Mouse (Mus musculus) intestine, postnatal 0 days (tissue): ENCODE results near the gene Nom1. TPM values are rescaled to one million over a fixed set of nuclear protein-coding genes. Genes with fewer than 3 reads are reported as not detected.

ENCODE experiments used
- ATAC-seq: fragments of 200-750 bp; cut with Nextera tagmentation; 2 replicates; pipeline ENCODE4 v1.8.0; 2017; ENCODE audit warnings: mild to moderate bottlenecking, moderate TSS enrichment, moderate library complexity
- H3K27ac ChIP-seq: fragments of 300-500 bp; sonication (generic); 2 replicates; pipeline ENCODE4 v1.5.1; 2014; ENCODE audit warnings: mild to moderate bottlenecking, low read depth, low read length, moderate library complexity
- H3K27me3 ChIP-seq: fragments of 300-500 bp; sonication (generic); replicated peaks from 2 replicates; pipeline ENCODE4 v1.6.1; 2014; ENCODE audit warnings: low read length, mixed read lengths; ENCODE audit not compliant: control insufficient read depth, insufficient read depth
- H3K36me3 ChIP-seq: fragments of 300-500 bp; sonication (generic); 2 replicates; pipeline ENCODE4 v1.6.1; 2014; ENCODE audit warnings: mild to moderate bottlenecking, moderate library complexity; ENCODE audit not compliant: control insufficient read depth, insufficient read depth
- H3K4me1 ChIP-seq: fragments of 300-500 bp; sonication (generic); replicated peaks from 2 replicates; pipeline ENCODE4 v1.6.1; 2014; ENCODE audit warnings: antibody characterized with exemption, low read length, mixed read lengths; ENCODE audit not compliant: control insufficient read depth, insufficient read depth
- H3K4me2 ChIP-seq: fragments of 300-500 bp; sonication (generic); replicated peaks from 2 replicates; pipeline ENCODE4 v1.6.1; 2014; ENCODE audit warnings: low read depth, mild to moderate bottlenecking, moderate library complexity
- H3K4me3 ChIP-seq: fragments of 300-500 bp; sonication (generic); 2 replicates; pipeline ENCODE4 v1.5.1; 2014; ENCODE audit warnings: low read depth, low read length
- H3K9ac ChIP-seq: fragments of 300-500 bp; sonication (generic); 2 replicates; pipeline ENCODE4 v1.6.1; 2014; ENCODE audit warnings: mild to moderate bottlenecking, low read depth, low read length
- H3K9me3 ChIP-seq: fragments of 300-500 bp; sonication (generic); 2 replicates; pipeline ENCODE4 v1.6.1; 2016; ENCODE audit warnings: mixed run types; ENCODE audit not compliant: control insufficient read depth
- CTCF ChIP-seq: sonication (generic); IDR thresholded peaks from 2 replicates; pipeline ENCODE4 v1.5.1; 2016; ENCODE audit warnings: low read depth, mild to moderate bottlenecking, control low read depth, antibody characterized with exemption, moderate library complexity
- WGBS: fragments of 180-500 bp; shearing (Covaris S2); extraction: QIAGEN DNeasy Blood & Tissue Kit; methylation state at CpG from one replicate; pipeline ENCODE4 v1.1.7; 2014; 5-methylcytosine and 5-hydroxymethylcytosine counted together
- polyA plus RNA-seq: library from polyadenylated mRNA; unstranded; fragments of >200 nt; fragmentation: Nextera tagmentation; extraction: Ambion mirVana; gene quantifications from 2 replicates; pipeline ENCODE4 v1.2.1, GENCODE M21; 2015

Nom1 gene
- polyA plus RNA-seq, 1 experiment from 2014 or later: 16.0 TPM

DNA sequence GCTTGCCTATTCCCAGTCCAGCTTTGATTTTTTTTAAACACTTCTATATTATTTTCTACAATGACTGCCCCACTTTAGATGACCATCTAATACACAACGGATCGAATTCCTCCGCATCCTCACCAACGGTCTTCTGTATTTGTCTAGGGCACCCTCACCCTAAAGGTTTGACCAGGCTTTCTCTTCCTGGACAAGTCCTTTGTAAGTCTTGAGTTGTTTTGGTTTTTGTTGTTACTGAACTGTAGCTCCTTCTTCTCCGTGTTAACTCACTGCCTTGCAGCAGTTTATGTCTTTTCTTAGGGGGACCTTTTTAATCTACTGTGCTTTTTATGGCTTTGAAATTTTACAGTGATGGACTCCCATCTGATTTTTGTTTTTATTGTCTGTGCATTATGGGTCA is 35.8 kb downstream of the Nom1 start:
- no peak overlapping the region for H3K9ac ChIP-seq
- peaks cover 58% of the 10 kb centered on the region for H3K27me3 ChIP-seq
- WGBS: 65% methylated on average over 5 of the region's 5 CpGs
- no peak overlapping the region for H3K4me2 ChIP-seq
- no peaks in the 10 kb centered on the region for H3K9me3 ChIP-seq
- H3K27ac ChIP-seq: no peak overlapping the region
- no peak overlapping the region for H3K4me3 ChIP-seq
- no peaks in the 10 kb centered on the region for H3K36me3 ChIP-seq
- TF ChIP-seq CTCF: no peak
- H3K4me1 ChIP-seq: no peaks in the 10 kb centered on the region
- no peak for ATAC-seq

- Histone ChIP-seq H3K4me3 (no peak overlapping the region), H3K27ac (no peak overlapping the region), H3K4me2 (no peak overlapping the region), H3K9ac (no peak overlapping the region), H3K9me3 (no peaks in the 10 kb centered on the region), H3K36me3 (no peaks in the 10 kb centered on the region), H3K4me1 (no peaks in the 10 kb centered on the region), H3K27me3 (peaks cover 65% of the 10 kb centered on the region)
- no peak for TF ChIP-seq CTCF
- 52% methylated on average over 20 of the region's 20 CpGs for WGBS
- ATAC-seq: no peak
Measured at GRCm38 (mm10) chr5:29470851-29471394, 36.5 kb downstream of the Nom1 start.

DNA sequence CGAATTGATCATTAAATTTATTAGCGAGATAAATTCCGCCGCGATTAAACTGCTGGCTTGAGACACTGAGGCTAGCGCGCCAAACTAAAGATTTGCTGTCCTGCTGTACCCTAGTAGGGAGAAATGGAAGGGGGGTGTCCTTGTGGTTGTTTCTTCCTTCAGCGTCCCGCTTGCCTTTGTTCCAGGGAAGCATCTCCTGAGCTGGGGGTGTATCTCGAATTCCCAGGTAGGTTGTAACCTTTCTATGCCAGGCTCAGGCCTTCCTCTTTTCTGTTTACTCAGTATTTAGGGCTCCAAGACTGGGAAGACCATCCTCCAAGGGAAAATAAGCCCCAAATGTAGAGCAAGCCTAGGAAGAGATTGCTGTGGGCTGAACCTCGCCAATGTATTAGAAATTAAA is 36.9 kb downstream of the Nom1 start:
- TF ChIP-seq CTCF: no peak
- Histone ChIP-seq H3K9ac (no peak overlapping the region), H3K27me3 (peaks cover 68% of the 10 kb centered on the region), H3K9me3 (no peaks in the 10 kb centered on the region), H3K4me3 (no peak overlapping the region), H3K27ac (no peak overlapping the region), H3K36me3 (no peaks in the 10 kb centered on the region), H3K4me1 (no peaks in the 10 kb centered on the region), H3K4me2 (no peak overlapping the region)
- 41% methylated on average over 11 of the region's 11 CpGs for WGBS
- ATAC-seq: no peak

- no peak for TF ChIP-seq CTCF
- Histone ChIP-seq H3K9ac (no peak overlapping the region), H3K4me3 (no peak overlapping the region), H3K27ac (no peak overlapping the region), H3K36me3 (no peaks in the 10 kb centered on the region), H3K9me3 (no peaks in the 10 kb centered on the region), H3K4me1 (no peaks in the 10 kb centered on the region), H3K4me2 (no peak overlapping the region), H3K27me3 (peaks cover 73% of the 10 kb centered on the region)
- ATAC-seq: no peak
- 33% methylated on average over 22 of the region's 22 CpGs for WGBS
Measured at GRCm38 (mm10) chr5:29471855-29472665, 37.6 kb downstream of the Nom1 start.

GRCm38 (mm10) chr5:29473551-29474245 is 39.2 kb downstream of the Nom1 start:
- 51% methylated on average over 35 of the region's 35 CpGs for WGBS
- Histone ChIP-seq H3K4me3 (no peak overlapping the region), H3K27ac (no peak overlapping the region), H3K9me3 (no peaks in the 10 kb centered on the region), H3K36me3 (no peaks in the 10 kb centered on the region), H3K9ac (no peak overlapping the region), H3K27me3 (peaks cover 82% of the 10 kb centered on the region), H3K4me1 (no peaks in the 10 kb centered on the region), H3K4me2 (no peak overlapping the region)
- no peak for ATAC-seq
- TF ChIP-seq CTCF: no peak

GRCm38 (mm10) chr5:29474246-29474960 is 39.9 kb downstream of the Nom1 start:
- no peak for TF ChIP-seq CTCF
- Histone ChIP-seq H3K27ac (no peak overlapping the region), H3K4me2 (no peak overlapping the region), H3K4me1 (no peaks in the 10 kb centered on the region), H3K36me3 (no peaks in the 10 kb centered on the region), H3K9ac (no peak overlapping the region), H3K27me3 (peaks cover 84% of the 10 kb centered on the region), H3K4me3 (no peak overlapping the region), H3K9me3 (no peaks in the 10 kb centered on the region)
- ATAC-seq: no peak
- 50% methylated on average over 35 of the region's 35 CpGs for WGBS
